Mouse (Mus musculus) E14TG2a.4 (cell line): ENCODE results near the gene Tnfrsf4.

Source experiments
- CTCF ChIP-seq: conservative IDR thresholded peaks from 2 replicates; pipeline ENCODE4 v1.5.1; 2014; ENCODE audit warnings: low read length
- NANOG ChIP-seq: IDR thresholded peaks from 2 replicates; pipeline ENCODE4 v1.6.1; 2014; ENCODE audit warnings: borderline replicate concordance, low read length, mixed read lengths
- POU5F1 ChIP-seq: IDR thresholded peaks from 2 replicates; pipeline ENCODE4 v1.6.1; 2014; ENCODE audit warnings: low read length, borderline replicate concordance

- TF ChIP-seq POU5F1 (no peak), CTCF (no peak), NANOG (no peak)
Observed at GRCm38 (mm10) chr4:155970286-155970685, 43.4 kb upstream of the Tnfrsf4 start.
